Mouse (Mus musculus): ENCODE measurements around the gene Defb13.

GRCm38 (mm10) chr8:21995181-21995580 is 48.6 kb downstream of the Defb13 start:
- no peak for TF ChIP-seq USF1 (IDR thresholded peaks at IDR 0.05; ENCODE audit: low read depth)
- no peak for TF ChIP-seq CTCF (IDR thresholded peaks at IDR 0.05; ENCODE audit: control insufficient read depth, insufficient read depth, insufficient read length)
- no peak for TF ChIP-seq MYOD1 (IDR thresholded peaks at IDR 0.05; ENCODE audit: control insufficient read depth, insufficient read length, low read depth)

All from C2C12 (cell line).